ENCODE assay signal across 8 mouse cellular contexts in genomic region chr14:31829761-31830562, GRCm38 (mm10). TPM values are rescaled to one million over a fixed set of nuclear protein-coding genes. Genes with fewer than 3 reads are reported as not detected.
DNase-seq lines count a peak whose midpoint lies in the region; ATAC-seq and TF ChIP-seq lines count a peak whose summit lies in the region.

No protein-coding gene starts in this region.

- peak; percentile 74 for ATAC-seq in Patski
- ATAC-seq in hindbrain, postnatal 0 days, result no peak; the same call in 1 of the 2 replicates
- ATAC-seq in megakaryocyte, adult 5-6 weeks (ENCODE audit: poor library complexity, severe bottlenecking), result peak; percentile 53

- under 1% methylated on average over 75 of the region's 97 CpGs for WGBS in hindbrain, postnatal 0 days

- no peaks in the 10 kb centered on the region for H3K27me3 ChIP-seq in Patski
- no peaks in the 10 kb centered on the region for H3K27me3 ChIP-seq in hindbrain, postnatal 0 days (ENCODE audit: insufficient read depth, low read length)

- CTCF ChIA-PET in Patski (lab: Charles Lee), result interaction anchor here (1.2 kb wide), 1 partner anchor 27 kb away, joined by 3 read pairs; no protein-coding TSS in a partner anchor

- peak overlapping the region; percentile 70 for H3K9ac ChIP-seq in hindbrain, postnatal 0 days (replicated peaks; ENCODE audit: low read length)

- H3K4me3 ChIP-seq in hindbrain, postnatal 0 days (ENCODE audit: low read length), result peak overlapping the region; percentile 93

- H3K27ac ChIP-seq in hindbrain, postnatal 0 days, result peak overlapping the region; percentile 86

- H3K4me1 ChIP-seq in hindbrain, postnatal 0 days (ENCODE audit: insufficient read depth, low read length), result no peaks in the 10 kb centered on the region

- in situ Hi-C loops in Patski (cut with MboI; ENCODE audit: low pct_unique_long_range_greater_than_20kb), result loop anchor here (10.0 kb wide), 1 partner anchor 115 kb away; no protein-coding TSS in a partner anchor

- POLR2A ChIA-PET in Patski (lab: Charles Lee), result interaction anchor here (1.6 kb wide), 1 partner anchor 111 kb away, joined by 5 read pairs; no protein-coding TSS in a partner anchor

- no peak for DNase-seq in Patski (ENCODE audit: low read depth, low spot score)
- DNase-seq in cerebellum, postnatal 14 days, result peak; percentile 65 to 68
- peak; percentile 31 to 32 for DNase-seq in frontal cortex, postnatal 25 days (ENCODE audit: low spot score in 2 of 2)
- peak; percentile 57 for DNase-seq in hindbrain, postnatal 0 days (ENCODE audit: low spot score)
- DNase-seq in left cerebral cortex, adult 8-10 months (ENCODE audit: low spot score in 2 of 2), result peak; percentile 37 to 48
- peak; percentile 47 to 55 for DNase-seq in right cerebral cortex, adult 2 months (ENCODE audit: low spot score in 2 of 2)
- peak; percentile 15 for DNase-seq in urinary bladder, postnatal 10 days (ENCODE audit: low spot score)

- H3K9me3 ChIP-seq in hindbrain, postnatal 0 days (ENCODE audit: low read length), result no peaks in the 10 kb centered on the region

- H3K36me3 ChIP-seq in hindbrain, postnatal 0 days (ENCODE audit: insufficient read depth, low read length), result no peaks in the 10 kb centered on the region

- TF ChIP-seq CTCF in Patski (IDR thresholded peaks at IDR 0.05), result no peak
- TF ChIP-seq CTCF in hindbrain, postnatal 0 days (IDR thresholded peaks at IDR 0.05; ENCODE audit: low read depth), result 0 out of 2 replicates have a peak, but pooled peaks have one; percentile 1

- H3K4me2 ChIP-seq in hindbrain, postnatal 0 days (ENCODE audit: low read depth, low read length), result peak overlapping the region; percentile 91

RNA-seq across cellular contexts. Expression of gene Ankrd28, which starts 0.5 kb away (rescaled TPM):
- 26.6 TPM for polyA plus RNA-seq in Patski (2021)
- total RNA-seq in hindbrain, postnatal 0 days (2014; rRNA removed), result 21.9 and 24.9 TPM in 2 replicates
- 8.1 and 8.5 TPM in 2 replicates for polyA plus RNA-seq in hindbrain, postnatal 0 days (2015; fragmentation: Nextera tagmentation; extraction: Ambion mirVana)
- 10 to 100 TPM; 61.3 to 65.9 (median 64.2) TPM for total RNA-seq in left cerebral cortex, adult 8-10 months (2022)
- 19.8 and 24.2 TPM in 2 replicates for total RNA-seq in megakaryocyte, adult 5-6 weeks (2015)
- total RNA-seq in megakaryocyte, adult 5-6 weeks (2017), result 35.7 and 42.4 TPM in 2 replicates
